Mouse (Mus musculus) testis, adult 2 months (tissue): ENCODE data around the gene Sh2b3. TPM values are rescaled to one million over a fixed set of nuclear protein-coding genes. Genes with fewer than 3 reads are reported as not detected.

Experiments
- H3K27ac ChIP-seq: fragments of 200-500 bp; 2 replicates; pipeline ENCODE4 v1.5.1; 2012; ENCODE audit warnings: low read depth, low read length; ENCODE audit not compliant: control insufficient read depth, insufficient read depth
- H3K27me3 ChIP-seq: fragments of 200-500 bp; 2 replicates; pipeline ENCODE4 v1.6.1; 2012; ENCODE audit warnings: mild to moderate bottlenecking, low read length, moderate library complexity; ENCODE audit not compliant: control insufficient read depth, insufficient read depth
- H3K36me3 ChIP-seq: fragments of 200-500 bp; 2 replicates; pipeline ENCODE4 v1.6.1; 2012; ENCODE audit warnings: mild to moderate bottlenecking, low read length; ENCODE audit not compliant: control insufficient read depth, insufficient read depth
- H3K4me1 ChIP-seq: fragments of 200-500 bp; 2 replicates; pipeline ENCODE4 v1.6.1; 2012; ENCODE audit warnings: low read length; ENCODE audit not compliant: control insufficient read depth, insufficient read depth
- H3K4me3 ChIP-seq: fragments of 200-500 bp; 2 replicates; pipeline ENCODE4 v1.5.1; 2012; ENCODE audit warnings: low read depth, mild to moderate bottlenecking, low read length, moderate library complexity, mixed read lengths; ENCODE audit not compliant: control insufficient read depth
- CTCF ChIP-seq: fragments of 200-500 bp; IDR thresholded peaks from 2 replicates; pipeline ENCODE4 v1.5.1; 2012; ENCODE audit warnings: low read depth, mild to moderate bottlenecking, inconsistent platforms, low read length, moderate library complexity; ENCODE audit not compliant: control insufficient read depth, insufficient read depth, insufficient replicate concordance
- POLR2A ChIP-seq: fragments of 200-500 bp; IDR thresholded peaks from 2 replicates; pipeline ENCODE4 v1.6.1; 2012; ENCODE audit warnings: low read depth, mild to moderate bottlenecking, inconsistent platforms, low read length, moderate library complexity; ENCODE audit not compliant: control insufficient read depth
- polyA plus RNA-seq: library from polyadenylated mRNA; depleted of rRNA; stranded (reverse); fragments of >200 nt; gene quantifications from 2 replicates; pipeline ENCODE4 v1.2.3, GENCODE M21; 2012

Sh2b3 gene
- polyA plus RNA-seq, 1 experiment: 95.0 TPM

DNA sequence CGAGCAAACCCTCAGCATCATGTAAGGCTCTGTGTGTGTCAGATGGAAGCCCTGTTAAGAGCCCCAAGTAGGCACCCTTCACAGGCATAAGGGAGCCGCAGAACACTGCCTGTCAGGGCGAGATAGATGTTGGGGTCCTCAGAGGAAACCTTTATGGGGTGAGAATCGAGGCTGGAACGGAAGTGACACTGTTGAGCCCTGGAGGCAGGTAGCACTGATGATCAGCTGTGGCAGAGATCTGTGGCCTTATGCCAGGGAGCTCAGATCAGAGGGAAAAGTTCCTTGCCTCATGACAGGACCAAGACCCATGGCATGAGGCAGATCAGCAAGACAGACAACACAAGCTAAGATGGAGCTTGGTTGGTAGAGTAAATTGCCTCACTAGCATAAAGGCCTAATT is 16.3 kb downstream of the Sh2b3 start:
- Histone ChIP-seq H3K36me3 (no peaks in the 10 kb centered on the region), H3K27me3 (no peaks in the 10 kb centered on the region), H3K27ac (no peak overlapping the region), H3K4me3 (no peak overlapping the region), H3K4me1 (no peaks in the 10 kb centered on the region)
- TF ChIP-seq POLR2A: no peak
- TF ChIP-seq CTCF: no peak

DNA sequence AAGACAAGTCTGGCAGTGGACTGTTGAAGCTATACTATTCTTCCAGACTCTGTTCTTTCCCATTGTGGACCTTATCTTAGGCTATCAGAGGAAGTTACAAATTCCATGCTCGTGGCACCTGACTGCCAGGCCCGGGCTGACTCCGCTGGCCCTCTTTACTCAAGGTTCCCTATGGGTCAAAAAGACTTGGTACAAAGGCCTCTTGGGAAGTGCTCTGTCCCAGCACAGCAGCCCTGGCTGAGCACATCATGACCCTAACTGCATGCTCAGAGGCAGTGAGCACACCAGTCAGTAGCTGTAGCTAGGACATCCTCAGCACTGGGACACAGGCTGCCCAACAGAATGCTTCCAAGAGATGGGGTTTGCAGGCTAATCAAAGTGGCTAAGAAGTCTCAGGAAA is 16.8 kb downstream of the Sh2b3 start:
- Histone ChIP-seq H3K4me3 (no peak overlapping the region), H3K36me3 (no peaks in the 10 kb centered on the region), H3K4me1 (no peaks in the 10 kb centered on the region), H3K27me3 (no peaks in the 10 kb centered on the region), H3K27ac (no peak overlapping the region)
- TF ChIP-seq POLR2A (no peak), CTCF (no peak)

DNA sequence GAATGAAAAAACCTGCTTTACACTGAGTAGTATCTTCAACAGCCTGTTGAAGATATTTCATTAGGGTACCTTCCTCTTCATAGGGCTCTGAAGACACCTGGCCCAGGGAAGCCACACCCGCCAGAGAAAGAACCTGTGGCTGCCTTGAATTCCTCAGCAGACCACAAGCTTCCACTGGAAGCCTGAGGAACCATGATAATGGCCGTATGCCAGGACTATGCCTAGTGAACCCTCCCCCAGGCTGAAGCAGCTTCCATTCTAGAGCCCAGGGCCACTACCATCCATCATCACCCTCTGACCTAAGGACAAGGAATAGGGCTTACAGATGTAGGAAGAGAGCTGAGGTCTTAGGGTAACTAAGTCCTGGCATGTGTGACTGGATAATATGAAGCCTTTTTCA is 17.3 kb downstream of the Sh2b3 start:
- no peak overlapping the region for H3K27ac ChIP-seq
- no peak overlapping the region for H3K4me3 ChIP-seq
- H3K27me3 ChIP-seq: no peaks in the 10 kb centered on the region
- no peaks in the 10 kb centered on the region for H3K4me1 ChIP-seq
- no peaks in the 10 kb centered on the region for H3K36me3 ChIP-seq
- TF ChIP-seq POLR2A (no peak), CTCF (no peak)

DNA sequence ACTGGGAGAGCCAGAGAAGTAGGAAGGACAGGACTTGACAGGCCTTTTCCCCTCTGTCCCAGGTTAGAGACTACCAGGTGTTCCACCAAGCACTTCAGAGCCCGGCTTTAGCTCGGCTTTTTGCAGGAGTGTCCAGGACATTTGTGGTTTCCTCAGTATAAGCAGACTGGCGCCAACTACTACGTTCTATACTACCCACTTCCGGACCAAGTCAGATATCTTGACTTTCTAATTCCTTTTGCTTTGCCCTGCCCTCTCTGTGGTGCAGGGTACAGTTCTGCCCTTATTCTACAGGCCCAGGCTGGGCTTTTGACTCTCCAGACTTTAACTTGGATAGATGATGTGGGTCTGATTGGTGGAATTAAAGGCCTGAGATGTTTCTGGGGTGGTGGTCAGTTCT is 17.9 kb downstream of the Sh2b3 start:
- H3K36me3 ChIP-seq: no peaks in the 10 kb centered on the region
- no peaks in the 10 kb centered on the region for H3K27me3 ChIP-seq

DNA sequence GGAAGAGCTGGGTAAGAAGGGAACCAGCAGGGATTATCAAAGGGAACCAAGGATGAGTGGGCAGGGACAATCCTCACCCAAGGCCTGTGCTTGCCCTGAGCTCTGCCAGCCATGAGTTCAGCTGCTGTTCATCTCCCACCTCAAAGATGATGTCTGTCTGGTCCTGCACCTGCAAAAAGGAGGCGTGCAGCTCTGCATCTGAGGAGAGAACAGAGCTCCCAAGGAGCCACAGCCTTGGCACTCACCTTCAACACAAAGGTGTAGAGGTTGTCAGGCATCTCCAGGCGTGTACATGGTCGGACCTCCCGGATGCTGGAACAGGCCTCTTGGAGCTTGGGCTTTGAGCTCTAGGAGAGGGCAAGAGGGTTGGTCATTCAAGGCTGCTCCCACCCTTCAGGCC is 18.6 kb downstream of the Sh2b3 start:
- H3K27ac ChIP-seq: no peak overlapping the region
- TF ChIP-seq POLR2A: no peak
- TF ChIP-seq CTCF: no peak
- H3K4me1 ChIP-seq: no peaks in the 10 kb centered on the region
- no peaks in the 10 kb centered on the region for H3K27me3 ChIP-seq
- H3K4me3 ChIP-seq: no peak overlapping the region
- no peaks in the 10 kb centered on the region for H3K36me3 ChIP-seq

More for the DNA sequence above, 17.9 kb downstream of the Sh2b3 start:
- Histone ChIP-seq H3K27ac (no peak overlapping the region), H3K4me3 (no peak overlapping the region), H3K4me1 (no peaks in the 10 kb centered on the region)
- TF ChIP-seq CTCF (no peak), POLR2A (no peak)

DNA sequence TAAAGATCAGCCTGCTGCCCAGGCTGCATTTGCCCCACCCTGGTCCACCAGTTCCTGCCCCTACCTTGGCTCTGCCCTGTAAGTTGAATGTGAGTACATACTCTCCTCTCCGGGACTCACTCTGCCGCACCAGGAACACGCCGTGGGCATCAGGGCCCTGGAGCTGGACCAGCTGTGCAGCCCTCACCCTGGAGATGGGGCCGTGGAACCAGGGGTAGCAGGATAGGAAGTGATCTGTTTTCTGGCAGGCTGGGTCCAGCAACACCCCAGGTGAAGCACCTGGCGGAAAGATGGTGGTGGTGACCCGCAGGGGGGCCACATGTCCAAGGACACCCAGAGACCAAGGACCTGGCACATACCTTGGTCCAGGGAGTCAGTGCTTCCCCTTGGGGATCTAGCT is 19.0 kb downstream of the Sh2b3 start:
- no peak overlapping the region for H3K4me3 ChIP-seq
- no peaks in the 10 kb centered on the region for H3K4me1 ChIP-seq
- H3K36me3 ChIP-seq: no peaks in the 10 kb centered on the region
- no peak for TF ChIP-seq CTCF
- peak; percentile 15; the same call in 1 of the 2 replicates for TF ChIP-seq POLR2A
- no peak overlapping the region for H3K27ac ChIP-seq
- H3K27me3 ChIP-seq: no peaks in the 10 kb centered on the region

DNA sequence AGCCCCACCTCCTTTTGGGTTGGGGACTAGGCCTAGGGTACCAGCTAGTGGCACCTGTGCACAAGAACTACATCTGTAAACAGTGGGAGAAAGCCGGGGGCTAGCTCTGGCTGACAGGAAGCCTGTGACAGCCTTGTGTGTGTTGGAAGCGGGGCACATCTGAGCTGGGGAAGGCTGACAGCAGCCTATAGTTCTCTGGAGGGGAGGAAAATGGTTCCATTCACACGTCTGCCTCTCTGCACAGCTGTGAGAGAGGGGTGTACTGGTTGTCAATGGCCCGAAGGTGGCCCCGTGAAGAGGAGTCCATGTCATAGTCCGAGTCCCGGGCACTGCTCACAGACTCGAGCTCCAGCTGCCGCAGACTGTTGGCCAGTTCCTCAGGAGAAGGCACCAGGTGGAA is 19.9 kb downstream of the Sh2b3 start:
- no peaks in the 10 kb centered on the region; the same call in 1 of the 2 replicates for H3K36me3 ChIP-seq
- H3K27ac ChIP-seq: no peak overlapping the region
- H3K4me1 ChIP-seq: no peaks in the 10 kb centered on the region
- no peak for TF ChIP-seq CTCF
- no peak for TF ChIP-seq POLR2A
- H3K27me3 ChIP-seq: no peaks in the 10 kb centered on the region
- no peak overlapping the region for H3K4me3 ChIP-seq

DNA sequence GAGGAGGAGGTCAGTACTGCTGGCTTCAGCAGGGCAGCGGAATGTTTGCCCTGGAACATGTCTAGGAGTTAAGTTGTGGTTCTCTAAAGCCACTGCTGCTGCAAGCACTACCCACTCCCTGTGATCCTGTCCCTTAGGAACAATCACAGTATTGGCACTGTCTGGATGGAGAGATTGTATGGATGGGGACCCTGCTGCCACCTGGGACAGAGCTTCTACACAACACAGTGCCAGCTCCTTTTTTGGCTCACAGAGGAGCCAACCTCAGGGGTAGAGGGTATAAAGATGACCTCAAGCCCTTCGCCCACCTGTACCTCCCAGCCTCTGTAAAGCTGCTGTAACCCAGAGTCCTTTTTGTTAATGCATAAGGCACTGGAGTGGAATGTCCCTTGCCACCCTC is 20.8 kb downstream of the Sh2b3 start:
- no peaks in the 10 kb centered on the region for H3K27me3 ChIP-seq
- H3K4me3 ChIP-seq: no peak overlapping the region
- no peaks in the 10 kb centered on the region for H3K4me1 ChIP-seq
- no peaks in the 10 kb centered on the region; the same call in 1 of the 2 replicates for H3K36me3 ChIP-seq
- H3K27ac ChIP-seq: no peak overlapping the region
- no peak for TF ChIP-seq CTCF
- TF ChIP-seq POLR2A: no peak
